Mouse (Mus musculus): ENCODE measurements around the gene Esrra.

DNA sequence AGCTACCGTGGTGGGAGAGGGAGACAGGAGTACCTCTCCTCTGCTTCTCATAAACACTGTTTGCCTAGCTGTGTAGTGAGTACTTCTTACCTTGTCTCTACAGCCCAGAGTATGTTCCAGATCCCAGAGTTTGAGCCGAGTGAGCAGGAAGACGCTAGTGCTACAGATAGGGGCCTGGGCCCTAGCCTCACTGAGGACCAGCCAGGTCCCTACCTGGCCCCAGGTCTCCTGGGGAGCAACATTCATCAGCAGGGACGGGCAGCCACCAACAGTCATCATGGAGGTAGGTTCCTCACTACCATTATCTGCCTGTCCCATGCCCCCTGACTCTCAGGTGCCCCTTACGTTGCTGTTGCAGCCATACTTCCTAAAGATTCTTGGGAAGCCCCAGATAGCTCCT is 21.2 kb upstream of the Esrra start:
- TF ChIP-seq POLR2A (IDR thresholded peaks at IDR 0.05; ENCODE audit: insufficient read depth, low read length) (no peak), EP300 (IDR thresholded peaks at IDR 0.05; ENCODE audit: insufficient read depth, low read depth, low read length) (no peak), CTCF (IDR thresholded peaks at IDR 0.05; ENCODE audit: low read depth, low read length) (no peak)
